Mouse (Mus musculus) cerebellum, adult 2 months (tissue): Measurements from ENCODE around the gene Pcgf1.

Experiments used
- CTCF ChIP-seq: fragments of 200-500 bp; IDR thresholded peaks from 2 replicates; pipeline ENCODE4 v1.5.1; 2011; ENCODE audit warnings: low read depth, mild to moderate bottlenecking, control low read depth, low read length, moderate library complexity, borderline replicate concordance; ENCODE audit not compliant: insufficient read depth
- POLR2A ChIP-seq: fragments of 200-500 bp; IDR thresholded peaks from 2 replicates; pipeline ENCODE4 v1.6.1; 2011; ENCODE audit warnings: low read length, control low read depth, borderline replicate concordance; ENCODE audit not compliant: insufficient read depth

DNA sequence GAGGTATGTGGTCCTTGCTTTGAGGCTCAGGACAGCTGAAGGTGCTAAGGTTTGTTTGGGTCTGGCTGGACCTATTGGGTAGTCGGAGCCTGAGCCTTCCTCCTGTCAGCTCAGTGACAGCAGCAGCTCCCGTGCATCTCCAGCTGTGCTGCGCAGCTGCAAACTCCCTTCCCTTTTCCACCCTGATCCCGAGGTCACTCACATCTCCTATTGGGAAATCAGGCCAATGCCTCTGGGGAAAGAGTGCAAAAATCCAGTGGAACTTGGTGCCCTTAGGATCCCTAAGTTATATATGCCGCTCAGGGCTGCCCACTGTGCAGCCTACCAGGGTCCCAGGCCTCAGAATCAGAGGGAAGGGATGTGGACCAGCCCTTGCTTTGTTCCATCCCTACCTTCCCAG, 5.8 kb downstream of the Pcgf1 start:
- no peak for TF ChIP-seq POLR2A
- TF ChIP-seq CTCF, result no peak
